Mouse (Mus musculus) lung, adult 2 months (tissue): ENCODE measurements at regions not wholly inside any gene's neighbourhood (a gene's known extent, or its start where the extent isn't known, plus 50 kb on each side); places are given as distances from the start of the nearest gene placed in this dataset.

Experiments used
- DNase-seq: peaks from one replicate; pipeline ENCODE4 v3.0.0; 2022
- H3K4me1 ChIP-seq: fragments of 200-500 bp; 2 replicates; pipeline ENCODE4 v1.6.1; 2011; ENCODE audit warnings: low read length; ENCODE audit not compliant: control insufficient read depth, insufficient read depth
- H3K4me3 ChIP-seq: fragments of 200-500 bp; replicated peaks from 2 replicates; pipeline ENCODE3; 2011; ENCODE audit warnings: low read depth, mild to moderate bottlenecking, control low read depth, low read length; ENCODE audit errors: extremely low read depth
- CTCF ChIP-seq: fragments of 200-500 bp; IDR thresholded peaks from 2 replicates; pipeline ENCODE4 v1.5.1; 2011; ENCODE audit warnings: mild to moderate bottlenecking, low read length, control low read depth; ENCODE audit not compliant: insufficient read depth
- POLR2A ChIP-seq: fragments of 200-500 bp; IDR thresholded peaks from 2 replicates; pipeline ENCODE4 v1.6.1; 2011; ENCODE audit warnings: low read depth, mild to moderate bottlenecking, control low read depth, low read length, borderline replicate concordance; ENCODE audit errors: extremely low read depth
- WGBS: fragments of 180-500 bp; shearing (Covaris S2); methylation state at CpG from one replicate; pipeline ENCODE4 v1.1.7; 2018; 5-methylcytosine and 5-hydroxymethylcytosine counted together

GRCm38 (mm10) chr13:24527812-24528531 is 54.0 kb upstream of the Ripor2 start:
- WGBS = 60% methylated on average over 5 of the region's 5 CpGs
- Histone ChIP-seq H3K4me1 (no peaks in the 10 kb centered on the region), H3K4me3 (no peak overlapping the region)
- peak; percentile 19; the same call in 1 of the 2 replicates for TF ChIP-seq CTCF
- no peak for TF ChIP-seq POLR2A
- DNase-seq = no peak
